Mouse (Mus musculus): Measurements from ENCODE around the gene Fkbp11.

DNA sequence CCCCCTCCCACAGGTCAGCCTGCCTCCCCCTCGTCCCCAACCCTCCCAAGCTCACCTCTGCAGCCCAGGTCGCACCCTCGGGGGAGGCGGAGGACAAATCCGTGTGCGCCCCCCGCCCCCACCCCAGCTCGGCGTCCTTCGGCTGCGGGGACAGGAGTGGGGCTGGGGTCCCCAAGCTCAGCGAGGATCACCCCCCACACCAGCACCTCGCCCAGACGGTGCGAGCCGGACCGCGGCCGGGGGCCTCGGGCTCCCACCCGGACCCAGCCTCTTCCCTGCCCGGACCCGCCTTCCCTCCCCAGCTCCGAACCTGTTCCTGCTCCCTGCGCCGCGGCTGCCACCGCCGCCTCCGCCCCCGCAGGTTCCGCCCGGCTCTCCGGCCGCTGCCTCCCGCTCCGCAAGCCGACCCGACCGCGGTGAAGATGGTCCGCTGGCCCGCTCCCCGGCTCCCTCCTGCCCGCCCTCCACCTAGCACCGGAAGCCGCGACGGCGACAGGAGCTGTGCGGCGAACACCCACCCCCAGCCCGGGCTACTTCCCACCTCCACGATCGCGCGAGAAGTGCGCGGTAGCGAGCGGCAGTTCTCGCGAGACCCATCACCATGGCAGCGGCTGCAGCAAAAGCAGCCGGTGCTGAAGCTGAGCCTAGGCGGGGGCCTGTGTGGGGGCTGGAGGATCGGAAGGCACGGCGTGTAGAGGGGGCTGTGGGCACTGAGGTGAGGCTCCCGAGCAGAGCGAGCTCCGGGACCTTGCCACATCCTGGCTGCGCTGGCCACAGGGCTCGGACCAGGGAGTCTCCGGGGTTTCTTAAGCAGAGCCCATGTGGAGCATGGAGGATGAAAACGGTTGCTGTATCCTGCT is 34.9 kb upstream of the Fkbp11 start, which contains the start of gene Arf3:
- no peak for TF ChIP-seq CTCF (IDR thresholded peaks at IDR 0.05; ENCODE audit: insufficient read depth, low read depth, low read length)
- TF ChIP-seq POLR2A (IDR thresholded peaks at IDR 0.05; ENCODE audit: insufficient read depth, low read depth, low read length) = peak; percentile 94

All from olfactory bulb, adult 2 months (tissue).